Comparison of ENCODE assay signal across 1 mouse cellular context in the genomic region with DNA sequence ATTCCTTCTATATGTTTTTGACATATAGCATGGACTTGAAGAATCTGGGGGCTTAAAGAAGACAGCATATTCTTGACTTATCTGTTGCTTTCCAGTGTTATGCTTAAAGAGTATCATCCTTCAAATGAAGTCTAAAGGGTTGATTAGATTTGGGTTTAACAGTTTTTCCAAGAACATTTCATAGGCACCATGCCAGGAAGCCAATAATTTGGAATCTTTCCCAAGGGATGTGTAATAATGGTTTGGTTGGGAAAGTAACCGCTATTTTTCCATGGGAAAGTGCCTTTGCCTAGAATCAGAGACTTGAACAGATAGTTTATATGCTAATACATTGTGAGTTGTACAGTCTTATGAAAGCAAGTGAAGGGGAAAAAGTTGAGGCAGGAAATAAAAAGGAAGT.
TF ChIP-seq lines count a peak whose summit lies in the region.

No protein-coding gene starts in this region.

TF ChIP-seq in CH12.LX, 34 proteins besides CTCF, POLR2A, EP300 and RAD21:
- TF ChIP-seq ZNF384 (IDR thresholded peaks at IDR 0.05; ENCODE audit: low read depth, low read length): no peak
- TF ChIP-seq USF2 (conservative IDR thresholded peaks at IDR 0.05; ENCODE audit: low read depth, low read length): no peak
- TF ChIP-seq SMC3 (IDR thresholded peaks at IDR 0.05; ENCODE audit: low read depth, low read length): no peak
- no peak for TF ChIP-seq ELF1 (IDR thresholded peaks at IDR 0.05; ENCODE audit: low read depth, low read length)
- no peak for TF ChIP-seq UBTF (IDR thresholded peaks at IDR 0.05; ENCODE audit: low read depth, low read length)
- TF ChIP-seq PAX5 (IDR thresholded peaks at IDR 0.05; ENCODE audit: low read length): no peak
- no peak for TF ChIP-seq KAT2A (IDR thresholded peaks at IDR 0.05; ENCODE audit: insufficient replicate concordance, low read length)
- no peak for TF ChIP-seq MAZ (IDR thresholded peaks at IDR 0.05; ENCODE audit: low read depth, low read length)
- no peak for TF ChIP-seq GABPA (IDR thresholded peaks at IDR 0.05; ENCODE audit: insufficient replicate concordance, low read depth, low read length)
- no peak for TF ChIP-seq BHLHE40 (IDR thresholded peaks at IDR 0.05; ENCODE audit: low read depth, low read length)
- no peak for TF ChIP-seq CHD1 (IDR thresholded peaks at IDR 0.05; ENCODE audit: low read depth, low read length)
- TF ChIP-seq MAFK (IDR thresholded peaks at IDR 0.05; ENCODE audit: insufficient replicate concordance, low read length): no peak
- no peak for TF ChIP-seq ZMIZ1 (IDR thresholded peaks at IDR 0.05; ENCODE audit: low read depth, low read length)
